In genomic region chr6:136805409-136805775, GRCm38 (mm10) we compare ENCODE assay signal across 14 mouse cellular contexts. TPM values are rescaled to one million over a fixed set of nuclear protein-coding genes. Genes with fewer than 3 reads are reported as not detected.
A peak's percentile ranks its signal among the peaks of the same experiment; 100 is the strongest.
DNase-seq lines count a peak whose midpoint lies in the region; ATAC-seq and TF ChIP-seq lines count a peak whose summit lies in the region.
"Had no signal": no experiment of that assay in that cellular context is flagged by ENCODE, and none has a peak within 500 bp of the region (broad histone marks: within the 10 kb centered on the region; RNA-seq: fewer than 3 reads in every experiment).

No protein-coding gene starts in this region.

- intact Hi-C loops in gastrocnemius, adult 2 months (cut with DNase I): loop anchor here (10.0 kb wide), 1 partner anchor 261 kb away; no protein-coding TSS in a partner anchor

- H3K4me2 ChIP-seq in limb, embryonic 15.5 days: no peak overlapping the region

- no peak for TF ChIP-seq CTCF in gastrocnemius, adult 2 months (IDR thresholded peaks at IDR 0.05)
- TF ChIP-seq CTCF in layer of hippocampus, adult 2 months (conservative IDR thresholded peaks at IDR 0.05): no peak

- no peaks in the 10 kb centered on the region for H3K9me3 ChIP-seq in limb, embryonic 15.5 days
- H3K9me3 ChIP-seq: G1E had no signal

- ATAC-seq in limb, embryonic 15.5 days (ENCODE audit: insufficient number of reproducible peaks, low FRiP score, low TSS enrichment, low read depth): no peak
- ATAC-seq in monocyte, adult 5-6 weeks (replicated peaks; ENCODE audit: insufficient number of reproducible peaks, low FRiP score, low TSS enrichment, poor library complexity, severe bottlenecking): no peak
- ATAC-seq: inflammation-experienced regulatory T-cells, adult 6 months had no signal

- H3K9ac ChIP-seq in limb, embryonic 15.5 days: no peak overlapping the region

- H3K4me1 ChIP-seq in limb, embryonic 15.5 days: peaks cover 32% of the 10 kb centered on the region

- H3K27me3 ChIP-seq in limb, embryonic 15.5 days: no peaks in the 10 kb centered on the region

- H3K4me3 ChIP-seq in gastrocnemius, adult 2 months: no peak overlapping the region
- no peak overlapping the region for H3K4me3 ChIP-seq in layer of hippocampus, adult 2 months
- no peak overlapping the region for H3K4me3 ChIP-seq in limb, embryonic 15.5 days

- H3K36me3 ChIP-seq in limb, embryonic 15.5 days: no peaks in the 10 kb centered on the region

- H3K27ac ChIP-seq in gastrocnemius, adult 2 months: peak overlapping the region; percentile 98
- H3K27ac ChIP-seq in layer of hippocampus, adult 2 months: peak overlapping the region; percentile 99; the same call in 1 of the 2 replicates
- H3K27ac ChIP-seq in limb, embryonic 15.5 days: peak overlapping the region; percentile 100; the same call in 1 of the 2 replicates

- WGBS in limb, embryonic 15.5 days: 75% methylated on average over 1 of the region's 1 CpGs

- DNase-seq in gastrocnemius, adult 2 months: no peak
- DNase-seq in gastrocnemius, adult 8-10 months (ENCODE audit: low spot score in 2 of 2): no peak
- no peak for DNase-seq in layer of hippocampus, adult 2 months (ENCODE audit: low spot score in 2 of 2)
- no peak for DNase-seq in layer of hippocampus, postnatal 14 days (ENCODE audit: low spot score in 2 of 2)
- DNase-seq in A20 (ENCODE audit: low read depth, low spot score): peak; percentile 46
- no peak for DNase-seq in ovary, adult 18-20 months (ENCODE audit: low spot score)
- DNase-seq: cerebellum, adult 8-10 months; gastrocnemius, postnatal 14 days; thymus, postnatal 36 days had no signal

RNA-seq across cellular contexts. Expression of gene Hist4h4, which starts 1.2 kb away (rescaled TPM):
- total RNA-seq in gastrocnemius, adult 2 months (2021): 1 to 10 TPM; 4.2 to 4.5 TPM
- total RNA-seq in gastrocnemius, adult 8-10 months (2022): 1 to 10 TPM; 4.0 to 6.0 (median 4.1) TPM
- total RNA-seq in layer of hippocampus, adult 2 months (2021): 10 to 100 TPM; 11.6 to 12.8 TPM
- total RNA-seq in layer of hippocampus, postnatal 14 days (2021): 10 to 100 TPM; 10.9 to 12.0 TPM
- 0.25 and 0.54 TPM in 2 replicates for polyA plus RNA-seq in limb, embryonic 15.5 days (2015; fragmentation: Nextera tagmentation; extraction: Ambion mirVana)
- 2.3 to 11.2 TPM (median 4.9 TPM) in 3 replicates for total RNA-seq in monocyte, adult 5-6 weeks (2017)

RNA-seq across cellular contexts. Expression of gene H2afj, which starts 2.7 kb away (rescaled TPM):
- 10 to 100 TPM; 12.4 to 13.8 TPM for total RNA-seq in gastrocnemius, adult 2 months (2021)
- total RNA-seq in gastrocnemius, adult 8-10 months (2022): 10 to 100 TPM; 11.4 to 17.2 (median 14.3) TPM
- total RNA-seq in layer of hippocampus, adult 2 months (2021): 10 to 100 TPM; 69.6 to 72.3 TPM
- total RNA-seq in layer of hippocampus, postnatal 14 days (2021): 10 to 100 TPM; 72.0 to 72.6 TPM
- polyA plus RNA-seq in limb, embryonic 15.5 days (2015; fragmentation: Nextera tagmentation; extraction: Ambion mirVana): 140 and 142 TPM in 2 replicates
- 54.2 to 78.4 TPM (median 59.5 TPM) in 3 replicates for total RNA-seq in monocyte, adult 5-6 weeks (2017)

RNA-seq across cellular contexts. Expression of gene BC049715, which starts 22.0 kb away (rescaled TPM):
- under 1 TPM in 1 of 2 experiments, not detected in 1; 0.28 TPM for total RNA-seq in gastrocnemius, adult 2 months (2021)
- total RNA-seq in gastrocnemius, adult 8-10 months (2022): under 1 TPM in 2 of 4 experiments, not detected in 2; 0.07 to 0.08 TPM
- total RNA-seq in layer of hippocampus, adult 2 months (2021): 1 to 10 TPM; 3.8 to 5.4 TPM
- total RNA-seq in layer of hippocampus, postnatal 14 days (2021): 1 to 10 TPM; 2.2 to 4.6 TPM
- polyA plus RNA-seq in limb, embryonic 15.5 days (2015; fragmentation: Nextera tagmentation; extraction: Ambion mirVana): 1.1 and 1.4 TPM in 2 replicates
- total RNA-seq in monocyte, adult 5-6 weeks (2017): 0.96 to 3.7 TPM (median 2.5 TPM) in 3 replicates

RNA-seq across cellular contexts. Expression of gene Wbp11, which starts 22.6 kb away (rescaled TPM):
- total RNA-seq in gastrocnemius, adult 2 months (2021): 10 to 100 TPM; 48.4 to 54.7 TPM
- total RNA-seq in gastrocnemius, adult 8-10 months (2022): 10 to 100 TPM; 44.7 to 49.8 (median 45.5) TPM
- 100 to 1,000 TPM; 134 to 138 TPM for total RNA-seq in layer of hippocampus, adult 2 months (2021)
- total RNA-seq in layer of hippocampus, postnatal 14 days (2021): 100 to 1,000 TPM; 123 to 133 TPM
- 90.4 and 90.9 TPM in 2 replicates for polyA plus RNA-seq in limb, embryonic 15.5 days (2015; fragmentation: Nextera tagmentation; extraction: Ambion mirVana)
- 46.3 to 120 TPM (median 81.0 TPM) in 3 replicates for total RNA-seq in monocyte, adult 5-6 weeks (2017)

RNA-seq across cellular contexts. Expression of gene Gucy2c, which starts 23.8 kb away (rescaled TPM):
- not detected for total RNA-seq in gastrocnemius, adult 2 months (2021)
- not detected for total RNA-seq in gastrocnemius, adult 8-10 months (2022)
- total RNA-seq in layer of hippocampus, adult 2 months (2021): under 1 TPM; 0.36 to 0.54 TPM
- total RNA-seq in layer of hippocampus, postnatal 14 days (2021): under 1 TPM; 0.46 to 0.52 TPM
- polyA plus RNA-seq in limb, embryonic 15.5 days (2015; fragmentation: Nextera tagmentation; extraction: Ambion mirVana): 0.06 and 0.07 TPM in 2 replicates
- 0.10 to 1.1 TPM in 2 of 3 replicates, not detected in the other for total RNA-seq in monocyte, adult 5-6 weeks (2017)
- total RNA-seq: G1E; gastrocnemius, postnatal 14 days had no signal
- polyA plus RNA-seq: forebrain, embryonic 11.5 days; G1E; inflammation-experienced regulatory T-cells, adult 6 months had no signal
